Mouse (Mus musculus): ENCODE data around the gene Primpol.

Gene Primpol

GRCm38 (mm10) chr8:46562333-46562732 lies 54.7 kb downstream of the Primpol start:
- no peak for DNase-seq (ENCODE audit: inconsistent ontology term)

DNA sequence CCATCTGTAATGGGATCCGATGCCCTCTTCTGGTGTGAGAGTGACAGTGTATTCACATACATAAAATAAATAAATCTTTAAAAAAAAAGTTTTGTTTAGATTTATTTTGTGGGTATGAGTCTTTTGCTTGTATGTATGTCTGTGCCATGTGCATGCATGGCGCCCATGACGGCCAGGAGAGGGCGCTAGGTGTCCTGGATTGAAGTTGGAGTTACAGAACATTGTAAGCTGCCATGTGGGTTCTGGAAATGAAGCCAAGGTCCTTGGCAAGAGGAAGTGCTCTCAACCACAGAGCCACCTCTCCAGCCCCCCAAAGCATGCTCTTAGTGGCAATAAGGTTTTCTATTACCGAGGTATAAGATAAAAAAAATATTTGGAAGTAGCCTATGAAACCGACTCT lies 57.6 kb downstream of the Primpol start:
- no peak for DNase-seq (ENCODE audit: inconsistent ontology term)

GRCm38 (mm10) chr8:46552441-46552765 lies 64.6 kb downstream of the Primpol start:
- no peak for DNase-seq (ENCODE audit: inconsistent ontology term)

GRCm38 (mm10) chr8:46551615-46552440 lies 65.2 kb downstream of the Primpol start, which contains the start of gene Cenpu:
Gene Cenpu (plus strand): TSS chr8:46552028.
- DNase-seq (ENCODE audit: inconsistent ontology term): peak; percentile 99

DNA sequence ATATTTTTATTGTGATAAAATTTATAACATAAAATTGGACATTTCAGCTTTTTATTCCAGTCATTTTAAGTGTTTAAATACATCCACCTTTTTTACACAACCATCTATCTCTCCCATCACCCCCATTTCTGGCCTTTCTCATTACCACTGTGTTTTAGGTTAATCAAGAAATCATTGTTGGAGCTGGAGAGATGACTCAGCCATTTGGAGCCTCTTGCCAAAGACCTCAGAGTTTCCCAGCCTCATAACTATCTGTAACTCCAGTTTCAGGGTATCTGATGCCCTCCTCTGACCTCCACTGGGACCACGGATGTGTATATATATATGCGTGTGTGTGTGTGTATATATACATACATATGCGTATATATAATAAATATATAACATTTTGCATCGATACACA lies 66.0 kb downstream of the Primpol start:
- peak; percentile 67 for DNase-seq (ENCODE audit: inconsistent ontology term)

DNA sequence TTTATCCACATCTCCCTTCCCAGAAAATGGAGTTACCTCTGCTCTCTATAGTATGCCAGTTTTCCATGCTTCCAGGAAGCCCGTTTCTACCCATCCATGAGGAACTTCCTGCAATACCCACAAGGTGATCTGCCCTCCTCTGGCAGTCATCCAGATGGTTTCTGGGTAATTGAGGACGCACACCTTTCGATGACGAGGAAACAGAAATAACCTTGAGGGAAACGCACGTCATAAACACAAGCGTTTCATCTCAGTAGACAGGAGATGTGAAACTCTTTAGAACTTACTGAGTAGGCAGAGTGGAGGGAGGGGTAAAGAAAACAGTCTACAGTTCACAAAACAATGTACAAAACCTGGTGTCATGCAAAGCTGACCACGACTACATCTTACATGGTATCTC lies 67.0 kb downstream of the Primpol start:
- no peak for DNase-seq (ENCODE audit: inconsistent ontology term)

DNA sequence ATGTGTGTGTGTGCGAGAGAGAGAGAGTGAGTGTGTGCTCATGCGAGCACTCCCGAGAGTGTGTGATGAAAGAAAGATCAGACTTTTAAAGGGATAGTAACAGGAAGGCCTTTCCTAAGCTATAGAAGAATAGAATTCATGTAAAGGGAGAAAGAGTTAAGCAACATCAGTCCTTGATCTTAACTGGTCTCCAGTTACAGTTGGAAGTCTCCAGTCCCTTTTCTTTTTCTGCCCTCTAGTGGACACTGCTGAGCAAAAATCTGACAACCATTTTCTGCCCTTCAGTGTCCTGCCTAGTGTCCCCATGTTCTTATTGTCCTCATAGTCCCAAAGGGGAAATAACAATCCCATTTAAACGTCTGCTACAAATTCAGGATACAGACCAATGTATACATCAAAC lies 69.8 kb downstream of the Primpol start:
- peak; percentile 52 for DNase-seq (ENCODE audit: inconsistent ontology term)

- DNase-seq (ENCODE audit: inconsistent ontology term): peak; percentile 66
Measured at GRCm38 (mm10) chr8:46546431-46547176, 70.4 kb downstream of the Primpol start.

DNA sequence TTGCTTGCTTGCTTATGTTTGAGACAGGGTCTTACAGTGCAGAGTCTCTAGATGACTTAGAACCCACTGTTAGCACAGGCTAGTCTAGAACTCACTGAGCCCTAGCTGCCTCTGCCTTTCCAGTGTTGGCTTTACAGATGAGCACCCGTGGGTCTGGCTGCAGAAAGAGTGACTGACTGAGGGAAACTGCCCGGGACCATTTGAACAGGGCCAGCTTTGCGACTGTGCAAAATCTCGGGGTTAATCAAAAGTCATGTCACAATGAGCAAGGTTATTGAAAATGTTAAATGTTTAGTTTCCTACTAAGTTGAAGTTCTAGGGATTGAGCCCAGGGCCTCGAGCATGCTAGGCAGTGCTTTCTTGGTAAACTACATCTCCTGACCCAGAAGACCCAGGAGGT lies 71.2 kb downstream of the Primpol start:
- DNase-seq (ENCODE audit: inconsistent ontology term): no peak

DNA sequence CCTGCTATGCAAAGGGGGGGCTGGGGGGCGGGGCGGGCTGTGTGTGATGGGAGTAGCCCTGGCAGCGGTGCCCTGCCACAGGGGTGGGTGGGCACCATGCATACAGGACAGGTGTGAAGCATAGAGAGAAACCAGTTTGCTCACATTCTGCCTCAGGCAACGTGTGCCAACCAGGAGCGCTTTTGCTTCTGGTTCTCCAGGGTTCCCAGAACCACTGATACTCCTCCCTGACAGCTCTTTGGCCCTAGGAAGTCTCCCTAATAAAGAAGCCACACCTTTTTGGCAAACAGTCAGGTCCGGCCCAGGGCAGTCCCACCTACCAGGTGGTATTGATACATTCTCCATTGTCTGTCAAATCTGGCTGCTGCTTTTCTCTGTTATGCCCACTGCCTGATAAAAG lies 73.3 kb downstream of the Primpol start:
- no peak for DNase-seq (ENCODE audit: inconsistent ontology term)

- DNase-seq (ENCODE audit: inconsistent ontology term): no peak
Measured at GRCm38 (mm10) chr8:46543191-46543590, 73.8 kb downstream of the Primpol start.

- DNase-seq (ENCODE audit: inconsistent ontology term): no peak
Measured at GRCm38 (mm10) chr8:46539701-46540100, 77.3 kb downstream of the Primpol start.

DNA sequence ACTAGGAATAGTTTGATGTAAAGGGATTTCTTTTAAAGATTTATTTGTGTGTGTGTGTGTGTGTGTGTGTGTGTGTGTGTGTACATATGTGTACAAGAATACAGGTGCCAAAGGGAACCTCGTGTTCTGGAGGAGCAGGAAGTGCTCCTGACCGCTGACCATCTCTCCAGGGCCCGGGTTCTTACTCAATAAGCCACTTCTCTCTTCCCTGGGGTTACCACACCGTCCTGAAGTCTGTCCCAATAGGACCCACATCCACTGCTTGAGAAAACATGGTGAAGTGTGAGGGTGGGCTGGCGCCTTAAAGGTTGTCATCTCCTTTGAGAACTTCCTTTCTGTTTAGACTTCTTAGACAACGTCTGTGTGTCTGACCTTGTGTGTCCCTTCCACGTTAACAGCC lies 83.1 kb downstream of the Primpol start:
- DNase-seq (ENCODE audit: inconsistent ontology term): no peak

GRCm38 (mm10) chr8:46530541-46530940 lies 86.5 kb downstream of the Primpol start:
- no peak for DNase-seq (ENCODE audit: inconsistent ontology term)

DNA sequence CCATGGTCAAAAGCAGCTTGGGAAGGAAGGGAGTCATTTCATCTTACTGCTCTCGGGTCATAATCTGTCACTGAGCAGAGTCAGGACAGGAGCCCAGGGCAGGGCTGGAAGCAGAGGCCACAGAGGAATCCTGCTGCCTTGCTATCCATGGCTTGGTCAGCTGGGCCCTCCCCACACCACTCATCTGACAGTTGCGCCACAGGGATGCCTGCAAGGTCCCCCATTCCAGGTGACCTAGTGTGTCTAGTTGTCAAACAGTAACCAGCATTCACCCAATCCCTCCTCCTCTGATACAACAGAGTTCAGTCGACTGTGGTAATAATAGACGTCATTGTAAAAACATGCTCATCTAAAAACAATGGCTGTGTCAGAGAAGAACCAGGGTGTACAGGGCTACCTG lies 87.5 kb downstream of the Primpol start:
- DNase-seq (ENCODE audit: inconsistent ontology term): no peak

DNA sequence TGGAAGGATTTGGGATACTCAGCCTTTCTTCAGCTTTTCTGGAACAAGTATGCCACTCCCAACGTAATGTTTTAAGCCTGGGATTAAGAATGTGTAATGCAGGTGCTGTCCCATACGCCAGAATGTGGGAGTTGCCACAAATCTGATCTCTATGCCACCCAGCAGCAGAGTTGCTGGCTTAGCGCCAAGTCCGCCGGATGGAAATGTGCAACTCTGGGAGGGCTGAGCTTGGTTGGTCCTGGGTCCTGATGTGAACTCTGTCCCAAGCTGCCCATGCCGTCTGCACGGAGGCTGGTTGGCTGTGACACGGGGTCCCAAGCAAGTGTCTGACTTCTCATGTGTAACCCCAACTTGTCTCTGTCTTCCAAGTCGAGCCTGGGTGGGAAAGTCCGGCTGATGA lies 90.2 kb downstream of the Primpol start:
- DNase-seq (ENCODE audit: inconsistent ontology term): no peak

GRCm38 (mm10) chr8:46526098-46526497 lies 90.9 kb downstream of the Primpol start:
- DNase-seq (ENCODE audit: inconsistent ontology term): no peak

Measured in Muller cell, postnatal 12 days (primary cell).